Mouse (Mus musculus): ENCODE measurements around the gene Rmnd5a. TPM values are rescaled to one million over a fixed set of nuclear protein-coding genes. Genes with fewer than 3 reads are reported as not detected.
"Not testable (repeated sequence)": the region's sequence is repeated elsewhere in the genome, so short reads cannot be mapped to it uniquely, and the experiment has no call there.

The Rmnd5a gene
- 10.7 and 12.2 TPM in 2 replicates for polyA plus RNA-seq (2014; fragmentation: Nextera tagmentation; extraction: Ambion mirVana)

GRCm38 (mm10) chr6:71440492-71441250 is at the start of gene Rmnd5a:
Rmnd5a (minus strand) TSS chr6:71440637.
- Histone ChIP-seq H3K27ac (replicated peaks; ENCODE audit: low read depth, low read length) (peak within 1 kb of the TSS; percentile 96), H3K9ac (ENCODE audit: low read length) (peak within 1 kb of the TSS; percentile 89), H3K9me3 (ENCODE audit: control insufficient read depth, low read length) (no peaks in the 10 kb centered on the region), H3K27me3 (ENCODE audit: control insufficient read depth, insufficient read depth, low read length) (no peaks in the 10 kb centered on the region), H3K4me2 (ENCODE audit: low read depth, severe bottlenecking) (peak within 1 kb of the TSS; percentile 92), H3K4me3 (ENCODE audit: low read depth, low read length) (peak within 1 kb of the TSS; percentile 82), H3K36me3 (ENCODE audit: control insufficient read depth, insufficient read depth, low read length) (no peaks in the 10 kb centered on the region), H3K4me1 (ENCODE audit: control insufficient read depth, insufficient read depth, low read length) (peaks cover 2% of the 10 kb centered on the region; the same call in 1 of the 2 replicates)
- DNase-seq (ENCODE audit: low spot score) (peak; percentile 99), ATAC-seq (ENCODE audit: insufficient number of reproducible peaks, low FRiP score, low TSS enrichment, low read depth) (peak; percentile 98)
- under 1% methylated on average over 75 of the region's 75 CpGs for WGBS

GRCm38 (mm10) chr6:71487966-71488365 is 47.5 kb upstream of the Rmnd5a start:
- no peak overlapping the region for H3K4me3 ChIP-seq (ENCODE audit: low read depth, low read length)
- no peaks in the 10 kb centered on the region for H3K36me3 ChIP-seq (ENCODE audit: control insufficient read depth, insufficient read depth, low read length)
- H3K27me3 ChIP-seq (ENCODE audit: control insufficient read depth, insufficient read depth, low read length): no peaks in the 10 kb centered on the region
- no peak overlapping the region for H3K27ac ChIP-seq (replicated peaks; ENCODE audit: low read depth, low read length)
- no peaks in the 10 kb centered on the region for H3K9me3 ChIP-seq (ENCODE audit: control insufficient read depth, low read length)
- DNase-seq (ENCODE audit: low spot score) (no peak), ATAC-seq (ENCODE audit: insufficient number of reproducible peaks, low FRiP score, low TSS enrichment, low read depth) (no peak)
- no peaks in the 10 kb centered on the region for H3K4me1 ChIP-seq (ENCODE audit: control insufficient read depth, insufficient read depth, low read length)
- no peak overlapping the region for H3K4me2 ChIP-seq (ENCODE audit: low read depth, severe bottlenecking)
- no peak overlapping the region for H3K9ac ChIP-seq (ENCODE audit: low read length)
- WGBS: 52% methylated on average over 4 of the region's 4 CpGs

DNA sequence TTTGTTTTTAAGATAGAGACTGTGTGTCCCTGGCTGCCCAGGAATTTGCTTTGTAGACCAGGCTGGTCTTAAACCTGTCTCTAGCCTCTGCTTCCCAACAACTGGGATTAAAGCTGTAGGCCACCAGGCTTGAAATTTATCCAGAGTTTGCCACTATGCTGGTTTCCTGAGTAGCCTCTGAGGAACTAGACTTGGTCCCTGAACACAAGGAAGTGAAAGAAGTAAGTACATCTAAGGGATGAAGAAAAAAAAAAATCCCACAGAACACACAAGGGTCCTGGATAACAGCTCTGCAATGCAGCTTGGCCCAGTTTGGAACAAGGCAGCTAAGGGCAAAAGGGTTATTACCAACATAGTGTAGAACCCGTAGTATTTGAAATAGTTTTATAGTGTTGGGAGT is 46.4 kb upstream of the Rmnd5a start:
- ATAC-seq (ENCODE audit: insufficient number of reproducible peaks, low FRiP score, low TSS enrichment, low read depth): no peak
- Histone ChIP-seq H3K4me3 (ENCODE audit: low read depth, low read length) (no peak overlapping the region), H3K27ac (replicated peaks; ENCODE audit: low read depth, low read length) (no peak overlapping the region), H3K36me3 (ENCODE audit: control insufficient read depth, insufficient read depth, low read length) (no peaks in the 10 kb centered on the region), H3K4me1 (ENCODE audit: control insufficient read depth, insufficient read depth, low read length) (no peaks in the 10 kb centered on the region), H3K27me3 (ENCODE audit: control insufficient read depth, insufficient read depth, low read length) (no peaks in the 10 kb centered on the region), H3K4me2 (ENCODE audit: low read depth, severe bottlenecking) (no peak overlapping the region), H3K9ac (ENCODE audit: low read length) (no peak overlapping the region), H3K9me3 (ENCODE audit: control insufficient read depth, low read length) (no peaks in the 10 kb centered on the region)
- DNase-seq (ENCODE audit: low spot score): no peak
- WGBS: 90% methylated on average over 1 of the region's 1 CpGs

GRCm38 (mm10) chr6:71486226-71486625 is 45.8 kb upstream of the Rmnd5a start:
- H3K27me3 ChIP-seq (ENCODE audit: control insufficient read depth, insufficient read depth, low read length): no peaks in the 10 kb centered on the region
- ATAC-seq (ENCODE audit: insufficient number of reproducible peaks, low FRiP score, low TSS enrichment, low read depth) (no peak), DNase-seq (ENCODE audit: low spot score) (no peak)
- no peaks in the 10 kb centered on the region for H3K36me3 ChIP-seq (ENCODE audit: control insufficient read depth, insufficient read depth, low read length)
- no peaks in the 10 kb centered on the region for H3K9me3 ChIP-seq (ENCODE audit: control insufficient read depth, low read length)
- 44% methylated on average over 2 of the region's 2 CpGs for WGBS
- H3K27ac ChIP-seq (replicated peaks; ENCODE audit: low read depth, low read length): no peak overlapping the region
- H3K4me2 ChIP-seq (ENCODE audit: low read depth, severe bottlenecking): no peak overlapping the region
- H3K9ac ChIP-seq (ENCODE audit: low read length): no peak overlapping the region
- H3K4me3 ChIP-seq (ENCODE audit: low read depth, low read length): no peak overlapping the region
- H3K4me1 ChIP-seq (ENCODE audit: control insufficient read depth, insufficient read depth, low read length): no peaks in the 10 kb centered on the region

DNA sequence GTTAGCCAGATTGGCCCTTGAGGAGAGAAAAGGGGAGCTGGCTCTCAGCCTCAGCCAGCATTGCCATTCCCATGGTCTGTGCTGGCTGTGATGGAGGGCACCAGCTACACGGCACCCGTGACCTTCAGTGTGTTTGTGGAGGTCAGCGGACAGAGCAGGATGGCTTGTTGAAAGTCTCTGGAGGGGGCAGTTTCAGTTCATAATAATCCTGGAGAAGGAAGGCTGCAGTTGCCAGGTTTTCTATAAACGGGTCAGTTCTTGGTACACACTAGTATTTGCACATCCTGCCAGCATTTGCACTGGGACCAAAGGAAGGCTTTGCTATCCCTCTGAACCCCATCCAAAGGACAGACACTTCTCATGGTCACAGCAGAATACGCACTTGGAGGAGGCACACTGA is 44.8 kb upstream of the Rmnd5a start:
- no peak for ATAC-seq (ENCODE audit: insufficient number of reproducible peaks, low FRiP score, low TSS enrichment, low read depth)
- DNase-seq (ENCODE audit: low spot score): no peak
- 80% methylated on average over 5 of the region's 5 CpGs for WGBS

GRCm38 (mm10) chr6:71481136-71481535 is 40.7 kb upstream of the Rmnd5a start:
- Histone ChIP-seq H3K9me3 (ENCODE audit: control insufficient read depth, low read length) (no peaks in the 10 kb centered on the region), H3K9ac (ENCODE audit: low read length) (no peak overlapping the region), H3K4me2 (ENCODE audit: low read depth, severe bottlenecking) (no peak overlapping the region), H3K4me3 (ENCODE audit: low read depth, low read length) (no peak overlapping the region), H3K36me3 (ENCODE audit: control insufficient read depth, insufficient read depth, low read length) (no peaks in the 10 kb centered on the region), H3K27me3 (ENCODE audit: control insufficient read depth, insufficient read depth, low read length) (no peaks in the 10 kb centered on the region), H3K27ac (replicated peaks; ENCODE audit: low read depth, low read length) (no peak overlapping the region), H3K4me1 (ENCODE audit: control insufficient read depth, insufficient read depth, low read length) (no peaks in the 10 kb centered on the region)
- 83% methylated on average over 7 of the region's 7 CpGs for WGBS
- no peak for ATAC-seq (ENCODE audit: insufficient number of reproducible peaks, low FRiP score, low TSS enrichment, low read depth)
- DNase-seq (ENCODE audit: low spot score): no peak

More for the DNA sequence above, 44.8 kb upstream of the Rmnd5a start:
- Histone ChIP-seq H3K27me3 (ENCODE audit: control insufficient read depth, insufficient read depth, low read length) (no peaks in the 10 kb centered on the region), H3K4me2 (ENCODE audit: low read depth, severe bottlenecking) (no peak overlapping the region), H3K27ac (replicated peaks; ENCODE audit: low read depth, low read length) (no peak overlapping the region), H3K36me3 (ENCODE audit: control insufficient read depth, insufficient read depth, low read length) (no peaks in the 10 kb centered on the region), H3K9me3 (ENCODE audit: control insufficient read depth, low read length) (no peaks in the 10 kb centered on the region), H3K4me1 (ENCODE audit: control insufficient read depth, insufficient read depth, low read length) (no peaks in the 10 kb centered on the region), H3K4me3 (ENCODE audit: low read depth, low read length) (no peak overlapping the region), H3K9ac (ENCODE audit: low read length) (no peak overlapping the region)

- Histone ChIP-seq H3K4me2 (ENCODE audit: low read depth, severe bottlenecking) (no peak overlapping the region), H3K27ac (replicated peaks; ENCODE audit: low read depth, low read length) (no peak overlapping the region), H3K9ac (ENCODE audit: low read length) (no peak overlapping the region), H3K9me3 (ENCODE audit: control insufficient read depth, low read length) (no peaks in the 10 kb centered on the region), H3K4me3 (ENCODE audit: low read depth, low read length) (no peak overlapping the region), H3K27me3 (ENCODE audit: control insufficient read depth, insufficient read depth, low read length) (no peaks in the 10 kb centered on the region), H3K36me3 (ENCODE audit: control insufficient read depth, insufficient read depth, low read length) (no peaks in the 10 kb centered on the region), H3K4me1 (ENCODE audit: control insufficient read depth, insufficient read depth, low read length) (no peaks in the 10 kb centered on the region)
- no peak for ATAC-seq (ENCODE audit: insufficient number of reproducible peaks, low FRiP score, low TSS enrichment, low read depth)
- no peak for DNase-seq (ENCODE audit: low spot score)
- WGBS: 96% methylated on average over 1 of the region's 1 CpGs
These were observed 39.7 kb upstream of the Rmnd5a start for GRCm38 (mm10) chr6:71480136-71480535.

DNA sequence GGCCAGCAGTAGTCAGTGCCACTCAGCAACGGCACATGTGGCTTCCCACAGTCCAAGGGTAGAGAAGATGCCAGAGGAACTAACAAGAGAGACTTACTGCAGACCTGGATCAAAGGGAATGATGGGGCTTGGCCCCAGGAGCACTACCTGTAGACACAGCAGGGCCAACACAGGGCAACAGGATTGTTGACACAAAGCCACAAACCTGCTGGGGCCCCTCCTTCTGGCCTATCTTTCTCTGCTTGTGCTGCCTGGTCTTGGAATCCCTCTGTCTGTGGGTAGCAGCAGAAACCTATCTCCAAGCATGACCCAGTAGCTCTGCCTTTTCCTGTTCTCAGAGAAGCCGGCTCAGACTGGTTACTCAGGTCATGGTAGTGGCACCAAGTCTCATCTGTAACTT is 39.2 kb upstream of the Rmnd5a start:
- 90% methylated on average over 2 of the region's 2 CpGs for WGBS
- H3K27ac ChIP-seq (replicated peaks; ENCODE audit: low read depth, low read length); H3K4me1 ChIP-seq (ENCODE audit: control insufficient read depth, insufficient read depth, low read length); H3K4me3 ChIP-seq (ENCODE audit: low read depth, low read length); H3K4me2 ChIP-seq (ENCODE audit: low read depth, severe bottlenecking); H3K9me3 ChIP-seq (ENCODE audit: control insufficient read depth, low read length); H3K36me3 ChIP-seq (ENCODE audit: control insufficient read depth, insufficient read depth, low read length); DNase-seq (ENCODE audit: low spot score); H3K9ac ChIP-seq (ENCODE audit: low read length); H3K27me3 ChIP-seq (ENCODE audit: control insufficient read depth, insufficient read depth, low read length); ATAC-seq (ENCODE audit: insufficient number of reproducible peaks, low FRiP score, low TSS enrichment, low read depth): not testable (repeated sequence)

Data from limb, embryonic 11.5 days (tissue).